Comparison of ENCODE assay signal across 25 mouse cellular contexts in genomic region chr13:58367641-58368040, GRCm38 (mm10). TPM values are rescaled to one million over a fixed set of nuclear protein-coding genes. Genes with fewer than 3 reads are reported as not detected.
DNase-seq lines count a peak whose midpoint lies in the region; ATAC-seq and TF ChIP-seq lines count a peak whose summit lies in the region.
"Had no signal": no experiment of that assay in that cellular context is flagged by ENCODE, and none has a peak within 500 bp of the region (broad histone marks: within the 10 kb centered on the region; RNA-seq: fewer than 3 reads in every experiment).

No protein-coding gene starts in this region.

- no peak for TF ChIP-seq RAD21 in MEL (IDR thresholded peaks at IDR 0.05; ENCODE audit: low read depth, low read length)

- no peaks in the 10 kb centered on the region for H3K79me2 ChIP-seq in MEL (ENCODE audit: control insufficient read depth, insufficient read depth, low read length, poor library complexity)

- no peak overlapping the region for H3K9ac ChIP-seq in intestine, embryonic 14.5 days (ENCODE audit: low read length)
- H3K9ac ChIP-seq in intestine, embryonic 16.5 days (ENCODE audit: low read depth, low read length) = no peak overlapping the region
- no peak overlapping the region for H3K9ac ChIP-seq in MEL (ENCODE audit: control insufficient read depth, low read depth, low read length, poor library complexity, severe bottlenecking)
- H3K9ac ChIP-seq in hindbrain, embryonic 13.5 days = no peak overlapping the region
- H3K9ac ChIP-seq: embryonic facial prominence, embryonic 13.5 days; embryonic facial prominence, embryonic 15.5 days; forebrain, embryonic 12.5 days had no signal

- H3K4me1 ChIP-seq in intestine, embryonic 14.5 days (replicated peaks; ENCODE audit: control insufficient read depth, insufficient read depth, low read length) = no peaks in the 10 kb centered on the region
- H3K4me1 ChIP-seq in intestine, embryonic 16.5 days (ENCODE audit: control insufficient read depth, insufficient read depth, low read length) = 0 out of 2 replicates have a peak, but pooled peaks cover 4% of the 10 kb centered on the region
- H3K4me1 ChIP-seq in MEL (ENCODE audit: control insufficient read depth in 1 of 2, insufficient read depth in 2 of 2, low read length in 2 of 2) = peaks cover 10 to 13% of the 10 kb centered on the region in 2 experiments; a peak in 3 of 4 replicates
- H3K4me1 ChIP-seq in hindbrain, embryonic 13.5 days (replicated peaks) = no peaks in the 10 kb centered on the region
- H3K4me1 ChIP-seq: embryonic facial prominence, embryonic 13.5 days; embryonic facial prominence, embryonic 15.5 days; forebrain, embryonic 10.5 days; forebrain, embryonic 12.5 days had no signal

- no peak overlapping the region for H3K4me3 ChIP-seq in intestine, embryonic 14.5 days (ENCODE audit: low read depth, low read length)
- H3K4me3 ChIP-seq in intestine, embryonic 16.5 days (ENCODE audit: low read length) = no peak overlapping the region
- H3K4me3 ChIP-seq in MEL (ENCODE audit: control insufficient read depth in 1 of 2, insufficient read depth in 1 of 2, low read depth in 2 of 2, low read length in 2 of 2) = no peak overlapping the region
- no peak overlapping the region for H3K4me3 ChIP-seq in hindbrain, embryonic 13.5 days
- H3K4me3 ChIP-seq: embryonic facial prominence, embryonic 13.5 days; embryonic facial prominence, embryonic 15.5 days; erythroblast, embryonic 14.5 days; forebrain, embryonic 10.5 days; forebrain, embryonic 12.5 days had no signal

- ATAC-seq in intestine, embryonic 14.5 days (replicated peaks; ENCODE audit: low FRiP score, low TSS enrichment, low read depth) = no peak
- no peak for ATAC-seq in intestine, embryonic 16.5 days
- ATAC-seq in hindbrain, embryonic 13.5 days (ENCODE audit: low FRiP score) = no peak
- ATAC-seq: forebrain, embryonic 14.5 days; forebrain, embryonic 16.5 days had no signal

- no peaks in the 10 kb centered on the region for H3K9me3 ChIP-seq in intestine, embryonic 14.5 days (ENCODE audit: control insufficient read depth, low read length)
- no peaks in the 10 kb centered on the region for H3K9me3 ChIP-seq in intestine, embryonic 16.5 days (ENCODE audit: control insufficient read depth, low read length)
- H3K9me3 ChIP-seq in MEL (replicated peaks; ENCODE audit: insufficient read depth, low read length) = no peaks in the 10 kb centered on the region
- no peaks in the 10 kb centered on the region for H3K9me3 ChIP-seq in hindbrain, embryonic 13.5 days
- H3K9me3 ChIP-seq: embryonic facial prominence, embryonic 13.5 days; embryonic facial prominence, embryonic 15.5 days; forebrain, embryonic 10.5 days; forebrain, embryonic 12.5 days; G1E had no signal

- no peak overlapping the region for H3K27ac ChIP-seq in intestine, embryonic 14.5 days (ENCODE audit: low read depth)
- H3K27ac ChIP-seq in intestine, embryonic 16.5 days (ENCODE audit: low read length) = no peak overlapping the region
- H3K27ac ChIP-seq in MEL (ENCODE audit: control insufficient read depth, low read depth, low read length) = no peak overlapping the region
- H3K27ac ChIP-seq in hindbrain, embryonic 13.5 days = no peak overlapping the region
- H3K27ac ChIP-seq: embryonic facial prominence, embryonic 13.5 days; embryonic facial prominence, embryonic 15.5 days; forebrain, embryonic 10.5 days; forebrain, embryonic 12.5 days had no signal

- no peak for TF ChIP-seq EP300 in MEL (IDR thresholded peaks at IDR 0.05; ENCODE audit: low read depth in 1 of 2, low read length in 2 of 2)

- H3K36me3 ChIP-seq in intestine, embryonic 14.5 days (ENCODE audit: control insufficient read depth, insufficient read depth, low read length) = no peaks in the 10 kb centered on the region
- no peaks in the 10 kb centered on the region for H3K36me3 ChIP-seq in intestine, embryonic 16.5 days (ENCODE audit: control insufficient read depth, insufficient read depth, low read length)
- H3K36me3 ChIP-seq in MEL (ENCODE audit: control insufficient read depth in 1 of 2, insufficient read depth in 2 of 2, low read length in 2 of 2) = no peaks in the 10 kb centered on the region
- no peaks in the 10 kb centered on the region for H3K36me3 ChIP-seq in hindbrain, embryonic 13.5 days
- H3K36me3 ChIP-seq: embryonic facial prominence, embryonic 13.5 days; embryonic facial prominence, embryonic 15.5 days; forebrain, embryonic 10.5 days; forebrain, embryonic 12.5 days; G1E had no signal

- DNase-seq in intestine, embryonic 14.5 days (ENCODE audit: low spot score) = peak; percentile 10
- peak; percentile 19 for DNase-seq in MEL (ENCODE audit: low read depth, low spot score)
- DNase-seq in ZHBTc4 (ENCODE audit: low read depth, low spot score) = peak; percentile 83
- no peak for DNase-seq in right cerebral cortex, postnatal 25 days
- DNase-seq: adrenal gland, adult 2 months; adrenal gland, postnatal 10 days; adrenal gland, postnatal 25 days; cerebellum, adult 11 months; cerebellum, adult 18-20 months; cerebellum, adult 8-10 months; cerebellum, adult 9-11 months; cerebellum, postnatal 14 days; cerebellum, postnatal 36 days; embryo, embryonic 11 days had no signal

- TF ChIP-seq POLR2A in MEL (IDR thresholded peaks at IDR 0.05; ENCODE audit: control insufficient read depth in 1 of 2, insufficient read depth in 1 of 2, low read depth in 1 of 2, low read length in 2 of 2, poor library complexity in 1 of 2) = no peak

- TF ChIP-seq CTCF in MEL (IDR thresholded peaks at IDR 0.05 in 2 of 3, conservative IDR thresholded peaks at IDR 0.05 in 1 of 3; ENCODE audit: control insufficient read depth in 1 of 3, insufficient read depth in 1 of 3, low read depth in 2 of 3, low read length in 3 of 3, poor library complexity in 1 of 3, severe bottlenecking in 1 of 3) = no peak

- no peaks in the 10 kb centered on the region for H3K27me3 ChIP-seq in intestine, embryonic 14.5 days (replicated peaks; ENCODE audit: control insufficient read depth, insufficient read depth, low read length)
- no peaks in the 10 kb centered on the region for H3K27me3 ChIP-seq in intestine, embryonic 16.5 days (replicated peaks; ENCODE audit: control insufficient read depth, insufficient read depth, low read length)
- H3K27me3 ChIP-seq in MEL (ENCODE audit: control insufficient read depth in 1 of 2, insufficient read depth in 2 of 2, low read length in 2 of 2) = no peaks in the 10 kb centered on the region
- no peaks in the 10 kb centered on the region for H3K27me3 ChIP-seq in hindbrain, embryonic 13.5 days
- H3K27me3 ChIP-seq: embryonic facial prominence, embryonic 13.5 days; embryonic facial prominence, embryonic 15.5 days; forebrain, embryonic 12.5 days had no signal

- H3K4me2 ChIP-seq in intestine, embryonic 14.5 days (ENCODE audit: low read length) = no peak overlapping the region
- H3K4me2 ChIP-seq in intestine, embryonic 16.5 days (ENCODE audit: low read depth, low read length) = no peak overlapping the region
- no peak overlapping the region for H3K4me2 ChIP-seq in hindbrain, embryonic 13.5 days
- H3K4me2 ChIP-seq: embryonic facial prominence, embryonic 13.5 days; embryonic facial prominence, embryonic 15.5 days; forebrain, embryonic 12.5 days had no signal

- WGBS in intestine, embryonic 14.5 days = 74% methylated on average over 1 of the region's 1 CpGs
- 82% methylated on average over 1 of the region's 1 CpGs for WGBS in intestine, embryonic 16.5 days
- WGBS in hindbrain, embryonic 13.5 days = 69% methylated on average over 1 of the region's 1 CpGs

TF ChIP-seq in MEL, 35 proteins besides CTCF, POLR2A, EP300 and RAD21:
- TF ChIP-seq MXI1 (IDR thresholded peaks at IDR 0.05; ENCODE audit: low read depth, low read length) (no peak), ZMIZ1 (IDR thresholded peaks at IDR 0.05; ENCODE audit: low read depth, low read length) (no peak), MAFK (IDR thresholded peaks at IDR 0.05; ENCODE audit: borderline replicate concordance, low read depth, low read length) (no peak)

RNA-seq across cellular contexts. Expression of gene Kif27, which starts 8.7 kb away (rescaled TPM):
- 0.52 and 1.0 TPM in 2 replicates for polyA plus RNA-seq in intestine, embryonic 14.5 days (2014; fragmentation: Nextera tagmentation; extraction: Ambion mirVana)
- 0.32 and 0.66 TPM in 2 replicates for polyA plus RNA-seq in intestine, embryonic 16.5 days (2015; fragmentation: Nextera tagmentation; extraction: Ambion mirVana)
- 0.13 and 0.42 TPM in 2 replicates for total RNA-seq in MEL (2012; rRNA removed)
- under 1 TPM in 1 of 2 experiments, not detected in 1; 0.13 TPM for polyA plus RNA-seq in MEL (2012; ENCODE audit: insufficient read depth in 1 of 2, insufficient read length in 2 of 2, low read depth in 1 of 2, low replicate concordance in 2 of 2, missing spikeins in 1 of 2)
- polyA plus RNA-seq in hindbrain, embryonic 13.5 days (2015; fragmentation: Nextera tagmentation; extraction: Ambion mirVana) = 1.4 and 2.5 TPM in 2 replicates
- total RNA-seq: common myeloid progenitor, adult 5-6 weeks had no signal
- polyA plus RNA-seq: G1E had no signal

RNA-seq across cellular contexts. Expression of gene 2210016F16Rik, which starts 17.4 kb away (rescaled TPM):
- polyA plus RNA-seq in intestine, embryonic 14.5 days (2014; fragmentation: Nextera tagmentation; extraction: Ambion mirVana) = 34.0 and 35.6 TPM in 2 replicates
- polyA plus RNA-seq in intestine, embryonic 16.5 days (2015; fragmentation: Nextera tagmentation; extraction: Ambion mirVana) = 48.7 and 55.7 TPM in 2 replicates
- 0.08 and 0.10 TPM in 2 replicates for total RNA-seq in MEL (2012; rRNA removed)
- under 1 TPM in 1 of 2 experiments, not detected in 1; 0.22 TPM for polyA plus RNA-seq in MEL (2012; ENCODE audit: insufficient read depth in 1 of 2, insufficient read length in 2 of 2, low read depth in 1 of 2, low replicate concordance in 2 of 2, missing spikeins in 1 of 2)
- 26.2 and 27.6 TPM in 2 replicates for polyA plus RNA-seq in hindbrain, embryonic 13.5 days (2015; fragmentation: Nextera tagmentation; extraction: Ambion mirVana)

RNA-seq across cellular contexts. Expression of gene Rmi1, which starts 34.4 kb away (rescaled TPM):
- polyA plus RNA-seq in intestine, embryonic 14.5 days (2014; fragmentation: Nextera tagmentation; extraction: Ambion mirVana) = 21.2 and 26.0 TPM in 2 replicates
- 20.2 and 20.8 TPM in 2 replicates for polyA plus RNA-seq in intestine, embryonic 16.5 days (2015; fragmentation: Nextera tagmentation; extraction: Ambion mirVana)
- total RNA-seq in MEL (2012; rRNA removed) = 13.9 and 15.5 TPM in 2 replicates
- 10 to 100 TPM in 1 of 2 experiments, not detected in 1; 21.4 TPM for polyA plus RNA-seq in MEL (2012; ENCODE audit: insufficient read depth in 1 of 2, insufficient read length in 2 of 2, low read depth in 1 of 2, low replicate concordance in 2 of 2, missing spikeins in 1 of 2)
- 24.4 and 24.7 TPM in 2 replicates for polyA plus RNA-seq in hindbrain, embryonic 13.5 days (2015; fragmentation: Nextera tagmentation; extraction: Ambion mirVana)

RNA-seq across cellular contexts. Expression of gene Hnrnpk, which starts 35.5 kb away (rescaled TPM):
- polyA plus RNA-seq in intestine, embryonic 14.5 days (2014; fragmentation: Nextera tagmentation; extraction: Ambion mirVana) = 1,414 and 1,590 TPM in 2 replicates
- 1,107 and 1,211 TPM in 2 replicates for polyA plus RNA-seq in intestine, embryonic 16.5 days (2015; fragmentation: Nextera tagmentation; extraction: Ambion mirVana)
- 542 and 594 TPM in 2 replicates for total RNA-seq in MEL (2012; rRNA removed)
- polyA plus RNA-seq in MEL (2012; ENCODE audit: insufficient read depth in 1 of 2, insufficient read length in 2 of 2, low read depth in 1 of 2, low replicate concordance in 2 of 2, missing spikeins in 1 of 2) = 1,000 to 10,000 TPM; 1,502 to 1,739 TPM
- polyA plus RNA-seq in hindbrain, embryonic 13.5 days (2015; fragmentation: Nextera tagmentation; extraction: Ambion mirVana) = 1,649 and 1,694 TPM in 2 replicates

Comparison
In these comparisons a context has a peak if more than half of its experiments do, and no peak if none do; other contexts are left out.
1. RNA of gene 2210016F16Rik, which starts 17.4 kb away (polyA plus RNA-seq): 48.7 to 55.7 TPM in intestine, embryonic 16.5 days, 34.0 to 35.6 TPM in intestine, embryonic 14.5 days and 26.2 to 27.6 TPM in hindbrain, embryonic 13.5 days; 0.22 TPM in MEL; every median in the first group is over 10 times any median in the second.